Mouse (Mus musculus) spleen, adult 2 months (tissue): ENCODE data around the gene Cend1.

Experiments
- CTCF ChIP-seq: fragments of 200-500 bp; IDR thresholded peaks from 2 replicates; pipeline ENCODE4 v1.5.1; 2011; ENCODE audit warnings: mild to moderate bottlenecking, inconsistent platforms; ENCODE audit not compliant: insufficient read depth, insufficient read length, insufficient replicate concordance; ENCODE audit errors: extremely low read depth
- POLR2A ChIP-seq: fragments of 200-500 bp; IDR thresholded peaks from 2 replicates; pipeline ENCODE4 v1.6.1; 2011; ENCODE audit warnings: low read depth, low read length, inconsistent platforms

GRCm38 (mm10) chr7:141423811-141424210 lies 5.5 kb downstream of the Cend1 start:
- TF ChIP-seq POLR2A (no peak), CTCF (no peak)
